Mouse (Mus musculus) heart, embryonic 15.5 days (tissue): ENCODE measurements around the gene Dirc2. TPM values are rescaled to one million over a fixed set of nuclear protein-coding genes. Genes with fewer than 3 reads are reported as not detected.

Experiments
- ATAC-seq: fragments of 200-750 bp; cut with Nextera tagmentation; replicated peaks from 2 replicates; pipeline ENCODE4 v1.8.0; 2017; ENCODE audit warnings: low read depth, moderate TSS enrichment; ENCODE audit not compliant: insufficient number of reproducible peaks, insufficient read depth, low FRiP score
- H3K27ac ChIP-seq: fragments of 300-500 bp; sonication (generic); 2 replicates; pipeline ENCODE4 v1.5.1; 2015; ENCODE audit warnings: mild to moderate bottlenecking, inconsistent platforms
- H3K27me3 ChIP-seq: fragments of 300-500 bp; sonication (generic); 2 replicates; pipeline ENCODE4 v1.6.1; 2015; ENCODE audit warnings: inconsistent platforms
- H3K36me3 ChIP-seq: fragments of 300-500 bp; sonication (generic); 2 replicates; pipeline ENCODE4 v1.6.1; 2015; ENCODE audit warnings: mild to moderate bottlenecking, inconsistent platforms
- H3K4me1 ChIP-seq: fragments of 300-500 bp; sonication (generic); replicated peaks from 2 replicates; pipeline ENCODE4 v1.6.1; 2015; ENCODE audit warnings: inconsistent platforms
- H3K4me2 ChIP-seq: fragments of 300-500 bp; sonication (generic); 2 replicates; pipeline ENCODE4 v1.6.1; 2015; ENCODE audit warnings: inconsistent platforms, mild to moderate bottlenecking, moderate library complexity
- H3K4me3 ChIP-seq: fragments of 300-500 bp; sonication (generic); 2 replicates; pipeline ENCODE4 v1.5.1; 2015; ENCODE audit warnings: mild to moderate bottlenecking, inconsistent platforms
- H3K9ac ChIP-seq: fragments of 300-500 bp; sonication (generic); 2 replicates; pipeline ENCODE4 v1.6.1; 2015; ENCODE audit warnings: mild to moderate bottlenecking, inconsistent platforms
- H3K9me3 ChIP-seq: fragments of 300-500 bp; sonication (generic); replicated peaks from 2 replicates; pipeline ENCODE4 v1.6.1; 2016; ENCODE audit warnings: inconsistent platforms
- WGBS: fragments of 180-500 bp; shearing (Covaris S2); methylation state at CpG from one replicate; pipeline ENCODE4 v1.1.7; 2015; ENCODE audit warnings: mixed read lengths; 5-methylcytosine and 5-hydroxymethylcytosine counted together
- polyA plus RNA-seq: library from polyadenylated mRNA; unstranded; fragments of >200 nt; fragmentation: Nextera tagmentation; extraction: Ambion mirVana; gene quantifications from 2 replicates; pipeline ENCODE4 v1.2.1, GENCODE M21; 2015

Dirc2 gene
- 11.2 and 12.8 TPM in 2 replicates for polyA plus RNA-seq

DNA sequence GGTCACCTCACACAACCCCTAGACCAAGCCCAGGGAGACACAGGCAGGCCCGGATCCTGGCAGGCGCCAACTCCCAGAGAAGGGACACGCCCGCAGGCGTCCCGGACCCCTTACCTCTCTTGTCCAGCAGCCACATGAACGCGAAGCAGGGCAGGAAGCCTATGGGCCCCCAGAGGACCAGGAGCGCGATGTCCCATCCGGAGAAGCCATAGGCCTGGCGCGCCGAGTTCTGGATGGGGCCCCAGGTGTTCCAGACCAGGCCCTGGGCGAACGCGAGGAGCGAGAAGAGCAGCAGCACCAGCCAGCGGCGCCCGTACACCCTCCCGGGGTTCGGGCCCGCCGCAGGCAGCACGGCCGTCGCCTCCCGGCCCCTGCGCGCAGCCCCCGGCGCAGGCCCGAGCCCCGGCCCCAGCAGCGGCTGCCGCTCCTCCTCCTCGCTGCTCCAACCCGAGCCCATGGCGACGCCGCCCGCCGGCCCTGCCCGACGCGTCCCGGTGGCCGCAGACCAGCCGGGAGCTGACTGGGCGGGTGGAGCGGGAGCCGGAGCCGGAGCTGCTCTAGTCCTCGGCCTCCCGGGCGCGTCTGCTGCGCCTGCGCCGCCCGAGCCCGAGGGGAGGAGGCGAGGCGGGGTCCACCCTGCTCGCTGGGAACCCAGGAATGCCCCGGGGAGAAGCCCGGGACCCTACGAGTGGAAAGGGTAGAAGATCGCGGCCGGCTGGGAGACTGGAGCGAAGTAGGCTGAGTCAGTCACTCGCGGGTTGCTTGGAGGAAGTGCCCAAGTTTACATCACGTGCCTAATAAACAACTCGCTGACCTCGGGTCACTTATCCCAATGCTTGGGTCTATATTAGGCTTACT, at the start of gene Dirc2:
Gene Dirc2, minus strand, starts transcription at position 572 of the 858 bp plus-strand sequence.
- under 1% methylated on average over 75 of the region's 78 CpGs for WGBS
- no peaks in the 10 kb centered on the region for H3K27me3 ChIP-seq
- H3K27ac ChIP-seq, result peak within 1 kb of the TSS; percentile 69
- peak within 1 kb of the TSS; percentile 96 for H3K4me2 ChIP-seq
- no peaks in the 10 kb centered on the region for H3K9me3 ChIP-seq
- peak within 1 kb of the TSS; percentile 87 for H3K9ac ChIP-seq
- peak within 1 kb of the TSS; percentile 93 for H3K4me3 ChIP-seq
- no peaks in the 10 kb centered on the region for H3K36me3 ChIP-seq
- peak; percentile 85 for ATAC-seq
- peaks cover 28% of the 10 kb centered on the region for H3K4me1 ChIP-seq

DNA sequence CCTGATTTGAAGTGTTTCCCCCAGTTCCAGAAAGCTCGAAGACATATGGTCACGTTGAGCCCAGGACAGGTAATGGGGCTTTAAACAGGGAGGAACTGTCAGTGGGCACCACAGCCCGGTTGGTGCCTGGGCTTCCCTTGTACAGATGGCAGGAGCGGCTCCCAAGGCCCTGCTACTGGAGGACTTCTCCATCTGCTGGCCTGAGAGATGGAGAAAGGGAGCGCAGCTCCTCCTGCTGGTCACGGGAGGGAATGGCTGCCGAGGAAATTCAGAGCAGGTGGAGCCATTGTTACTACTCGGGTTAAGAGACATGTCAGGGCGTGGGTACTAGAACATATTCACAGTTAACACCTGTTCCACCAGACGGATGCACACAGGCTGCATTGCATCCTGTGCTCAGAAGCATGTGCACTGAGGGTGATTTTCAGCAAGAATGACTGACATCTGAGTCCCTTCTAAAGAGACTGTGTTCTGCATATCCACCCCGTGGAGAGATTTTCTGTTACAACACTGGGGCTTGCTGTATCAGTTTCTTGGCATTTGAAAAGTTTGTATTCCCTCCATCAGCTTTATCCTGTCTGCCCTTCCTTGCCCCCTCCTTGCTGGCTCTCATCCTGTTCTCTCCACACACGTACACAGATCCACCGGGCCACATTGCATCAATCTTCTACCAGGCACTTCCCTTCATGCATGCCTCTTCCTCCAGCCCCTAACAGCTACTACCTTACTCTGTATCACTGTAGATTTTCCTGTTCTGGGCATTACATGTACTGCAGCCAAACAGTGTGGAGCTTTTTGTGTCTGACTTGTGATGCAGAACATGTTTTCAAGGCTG, 48.3 kb upstream of the Dirc2 start:
- ATAC-seq, result peak; percentile 60
- no peak overlapping the region for H3K9ac ChIP-seq
- H3K36me3 ChIP-seq, result no peaks in the 10 kb centered on the region
- H3K4me3 ChIP-seq, result no peak overlapping the region
- 37% methylated on average over 13 of the region's 13 CpGs for WGBS
- H3K27me3 ChIP-seq, result no peaks in the 10 kb centered on the region
- H3K4me2 ChIP-seq, result no peak overlapping the region
- no peaks in the 10 kb centered on the region for H3K9me3 ChIP-seq
- H3K27ac ChIP-seq, result no peak overlapping the region
- no peaks in the 10 kb centered on the region for H3K4me1 ChIP-seq

DNA sequence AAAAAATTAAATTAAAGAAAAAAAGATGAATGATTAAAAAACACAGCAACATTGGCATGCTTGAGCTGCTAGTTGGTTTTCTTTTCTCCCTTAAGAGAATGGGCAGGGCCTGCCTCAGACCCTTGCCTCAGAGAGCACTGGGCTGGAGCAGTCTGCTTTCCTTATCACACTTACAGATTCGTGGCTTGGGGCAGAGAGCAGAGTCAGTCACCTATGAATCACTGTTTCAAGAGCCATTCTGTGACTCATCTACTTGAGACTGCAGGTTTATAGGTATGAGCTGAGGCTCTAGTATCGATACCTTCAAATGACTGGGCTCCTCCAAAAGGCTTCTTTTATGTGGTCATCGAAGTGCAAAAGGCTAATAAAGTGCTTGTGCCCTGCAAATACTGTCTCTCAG, 44.0 kb upstream of the Dirc2 start:
- 60% methylated on average over 3 of the region's 3 CpGs for WGBS
- no peaks in the 10 kb centered on the region for H3K36me3 ChIP-seq
- no peak overlapping the region for H3K27ac ChIP-seq
- ATAC-seq, result no peak
- H3K9ac ChIP-seq, result no peak overlapping the region
- no peaks in the 10 kb centered on the region for H3K4me1 ChIP-seq
- H3K27me3 ChIP-seq, result no peaks in the 10 kb centered on the region
- no peak overlapping the region for H3K4me2 ChIP-seq
- H3K9me3 ChIP-seq, result no peaks in the 10 kb centered on the region
- no peak overlapping the region for H3K4me3 ChIP-seq

DNA sequence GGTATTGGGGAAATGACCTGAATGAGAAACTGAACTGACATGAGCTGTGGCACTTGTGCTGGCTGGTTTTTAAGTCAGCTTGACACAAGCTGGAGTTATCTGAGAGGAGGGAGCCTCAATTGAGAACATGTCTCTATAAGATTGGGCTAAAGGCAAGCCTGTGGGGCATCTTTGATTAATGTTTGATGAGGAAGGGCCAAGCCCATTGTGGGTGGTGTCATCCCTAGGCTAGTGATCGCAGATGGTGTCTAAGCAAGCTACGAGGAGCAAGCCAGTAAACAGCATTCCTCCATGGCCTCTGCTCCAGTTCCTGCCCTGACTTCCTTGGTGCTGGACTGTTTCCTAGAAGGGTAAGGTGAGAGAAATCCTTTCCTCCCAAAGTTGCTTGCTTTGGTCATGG, 39.7 kb upstream of the Dirc2 start:
- H3K27me3 ChIP-seq, result no peaks in the 10 kb centered on the region
- no peak overlapping the region for H3K4me2 ChIP-seq
- H3K27ac ChIP-seq, result no peak overlapping the region
- H3K9me3 ChIP-seq, result no peaks in the 10 kb centered on the region
- 0 out of 2 replicates have a peak, but pooled peaks cover 3% of the 10 kb centered on the region for H3K4me1 ChIP-seq
- no peak overlapping the region for H3K4me3 ChIP-seq
- 89% methylated on average over 2 of the region's 2 CpGs for WGBS
- H3K36me3 ChIP-seq, result no peaks in the 10 kb centered on the region
- no peak overlapping the region for H3K9ac ChIP-seq
- ATAC-seq, result no peak

DNA sequence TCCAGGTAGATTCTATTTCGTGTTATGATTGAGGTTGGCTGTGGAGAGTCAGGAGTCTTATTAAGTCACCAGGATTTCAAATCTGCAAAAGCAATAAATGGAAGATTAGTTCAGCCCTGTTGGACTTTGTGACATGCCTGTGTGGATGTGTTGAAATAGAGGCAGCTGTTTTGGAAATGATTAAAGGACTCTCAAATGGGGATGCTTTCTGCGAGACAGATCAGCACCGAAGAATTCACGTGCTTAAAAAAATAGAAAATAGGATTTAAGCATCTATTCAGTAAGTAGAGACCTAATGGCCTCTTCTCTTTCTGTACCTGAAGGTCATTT, 38.5 kb upstream of the Dirc2 start:
- Histone ChIP-seq H3K9ac (no peak overlapping the region), H3K9me3 (no peaks in the 10 kb centered on the region), H3K36me3 (no peaks in the 10 kb centered on the region), H3K4me3 (no peak overlapping the region), H3K27me3 (no peaks in the 10 kb centered on the region), H3K27ac (no peak overlapping the region), H3K4me2 (no peak overlapping the region), H3K4me1 (peaks cover 3% of the 10 kb centered on the region; the same call in 1 of the 2 replicates)
- WGBS, result 77% methylated on average over 4 of the region's 4 CpGs
- no peak for ATAC-seq

DNA sequence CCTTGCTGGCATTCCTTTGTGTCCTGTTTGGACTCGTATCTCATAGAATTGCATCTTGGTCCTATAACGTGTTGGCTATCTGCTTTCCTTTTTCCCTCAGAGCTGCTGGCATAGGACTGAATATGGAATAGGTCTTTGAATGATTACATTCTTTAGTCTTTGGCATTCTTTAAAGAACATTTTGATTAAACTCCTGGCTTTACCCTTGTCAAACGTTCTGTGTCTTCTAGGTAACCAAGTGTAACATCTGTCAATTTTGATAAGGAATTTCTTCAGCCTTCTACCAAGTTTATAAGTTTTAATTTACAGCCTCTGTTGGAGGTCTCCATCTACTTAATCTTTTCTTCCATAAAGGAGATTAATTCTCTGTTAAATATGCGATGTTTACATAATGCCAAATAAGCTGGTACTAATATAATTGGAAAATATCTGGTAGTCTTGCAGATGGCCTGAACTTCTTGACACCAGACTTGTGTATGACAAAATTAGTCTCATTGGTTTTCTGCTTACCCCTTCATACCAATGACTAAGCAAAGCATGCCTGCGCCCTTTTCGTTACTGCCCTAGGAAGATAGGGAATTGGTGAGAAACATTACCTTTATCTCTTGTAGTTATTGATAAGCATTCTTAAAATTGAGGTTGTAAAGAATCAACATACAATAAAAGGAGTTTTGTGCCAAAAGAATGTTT, 38.0 kb upstream of the Dirc2 start:
- Histone ChIP-seq H3K4me2 (no peak overlapping the region), H3K27ac (peak overlapping the region; percentile 6; the same call in 1 of the 2 replicates)
- ATAC-seq, result no peak

DNA sequence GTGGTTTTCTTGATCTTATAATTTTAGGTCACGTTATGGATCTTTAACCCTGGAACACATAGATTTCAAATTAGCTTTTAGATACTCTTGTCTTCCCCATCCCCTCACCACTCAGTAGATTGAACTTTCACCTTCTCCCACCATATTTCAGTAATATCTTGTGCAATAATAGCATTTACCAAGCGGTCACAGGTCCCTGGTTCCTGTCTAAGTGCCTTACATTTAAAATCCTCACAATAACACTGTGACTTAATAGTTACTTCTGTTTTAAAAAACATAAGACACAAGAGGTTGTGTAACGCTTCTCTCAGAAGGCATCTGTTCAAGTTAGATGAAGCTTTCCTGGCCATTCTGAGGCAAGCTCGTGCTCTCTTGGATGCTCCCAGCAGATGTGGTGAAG, 34.6 kb upstream of the Dirc2 start:
- peaks cover 3% of the 10 kb centered on the region; the same call in 1 of the 2 replicates for H3K4me1 ChIP-seq
- 0 out of 2 replicates have a peak, but pooled peaks cover 4% of the 10 kb centered on the region for H3K9me3 ChIP-seq
- H3K27ac ChIP-seq, result no peak overlapping the region
- no peak overlapping the region for H3K4me2 ChIP-seq
- no peak for ATAC-seq
- H3K9ac ChIP-seq, result no peak overlapping the region
- H3K27me3 ChIP-seq, result no peaks in the 10 kb centered on the region
- H3K4me3 ChIP-seq, result no peak overlapping the region
- no peaks in the 10 kb centered on the region for H3K36me3 ChIP-seq
- WGBS, result 92% methylated on average over 4 of the region's 4 CpGs

More for the DNA sequence above, 38.0 kb upstream of the Dirc2 start:
- Histone ChIP-seq H3K27me3 (no peaks in the 10 kb centered on the region), H3K9ac (no peak overlapping the region), H3K4me1 (peaks cover 3% of the 10 kb centered on the region; the same call in 1 of the 2 replicates), H3K9me3 (no peaks in the 10 kb centered on the region), H3K4me3 (no peak overlapping the region), H3K36me3 (no peaks in the 10 kb centered on the region)
- 69% methylated on average over 6 of the region's 6 CpGs for WGBS

DNA sequence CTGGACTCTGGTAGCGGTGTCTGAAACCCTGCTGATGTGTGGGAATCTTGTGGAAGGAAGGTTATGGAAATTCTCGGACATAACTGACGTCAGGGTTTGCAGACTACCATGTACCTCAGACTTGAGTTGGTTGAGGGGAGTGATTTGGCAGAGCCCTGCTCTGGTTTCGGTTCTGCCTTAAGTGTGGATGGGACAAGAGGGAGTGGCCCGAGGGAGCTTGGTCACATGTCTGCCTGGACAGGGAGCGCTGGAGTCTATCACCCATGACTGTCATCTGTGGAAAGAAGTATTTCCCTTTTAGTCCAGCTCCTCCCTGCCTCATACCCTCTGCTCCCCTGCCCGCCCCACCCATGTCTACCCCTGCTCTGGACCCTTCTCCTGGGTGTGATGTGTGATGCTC, 33.0 kb upstream of the Dirc2 start:
- H3K4me2 ChIP-seq, result no peak overlapping the region
- H3K27ac ChIP-seq, result no peak overlapping the region
- no peak for ATAC-seq
- no peak overlapping the region for H3K9ac ChIP-seq
- 73% methylated on average over 7 of the region's 7 CpGs for WGBS
- peaks cover 3% of the 10 kb centered on the region; the same call in 1 of the 2 replicates for H3K4me1 ChIP-seq
- H3K27me3 ChIP-seq, result no peaks in the 10 kb centered on the region
- no peaks in the 10 kb centered on the region for H3K36me3 ChIP-seq
- H3K4me3 ChIP-seq, result no peak overlapping the region
- 0 out of 2 replicates have a peak, but pooled peaks cover 4% of the 10 kb centered on the region for H3K9me3 ChIP-seq

DNA sequence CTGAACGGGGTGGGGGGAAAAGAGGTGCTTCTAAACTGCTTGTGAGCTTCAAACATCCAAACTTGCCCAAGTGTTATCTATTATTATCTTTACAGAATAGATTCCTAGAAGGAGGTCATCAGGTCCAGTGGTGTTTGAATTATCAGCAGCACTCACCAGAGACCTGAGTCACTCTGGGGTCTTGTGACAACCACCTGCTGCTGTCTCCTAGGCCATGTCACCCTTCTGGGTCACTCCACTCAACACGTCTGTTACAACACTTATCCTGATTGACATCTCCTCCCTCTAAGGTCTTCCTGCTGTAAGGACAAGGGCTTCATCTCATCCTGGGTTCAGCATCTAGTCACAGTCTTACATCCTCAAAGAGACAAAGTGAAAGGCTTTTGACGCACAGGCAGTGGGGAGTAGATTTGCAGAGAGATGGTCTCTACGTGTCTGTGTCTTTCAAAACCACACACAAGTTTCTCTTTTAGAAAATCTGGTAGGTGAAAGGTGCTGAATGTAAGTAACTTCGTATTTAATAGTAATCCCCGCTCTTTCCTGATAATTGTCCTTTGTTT, 22.9 kb upstream of the Dirc2 start:
- Histone ChIP-seq H3K27ac (no peak overlapping the region), H3K9me3 (no peaks in the 10 kb centered on the region), H3K4me1 (peaks cover 18% of the 10 kb centered on the region), H3K27me3 (no peaks in the 10 kb centered on the region), H3K9ac (no peak overlapping the region), H3K36me3 (no peaks in the 10 kb centered on the region), H3K4me3 (no peak overlapping the region), H3K4me2 (no peak overlapping the region)
- ATAC-seq, result no peak
- 77% methylated on average over 6 of the region's 6 CpGs for WGBS

DNA sequence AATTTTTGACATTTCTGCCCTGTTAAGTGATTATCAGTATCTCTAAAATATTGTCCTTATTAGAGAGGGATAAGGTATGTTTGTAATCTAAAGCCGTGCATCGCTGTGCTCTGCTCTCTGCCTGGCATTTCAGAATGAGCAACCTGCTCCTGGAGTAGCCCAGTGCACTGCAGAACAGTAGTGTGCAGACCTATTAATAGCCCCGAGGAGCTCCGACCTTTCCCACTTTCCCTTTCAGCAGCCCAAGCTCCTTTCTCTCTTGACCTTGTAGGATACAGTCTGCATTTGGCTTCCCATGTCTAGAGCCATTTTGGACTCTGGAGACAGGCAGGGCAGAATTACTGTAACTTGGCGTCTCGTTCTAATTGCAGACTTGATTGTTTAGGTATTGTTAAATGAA, 19.2 kb upstream of the Dirc2 start:
- WGBS, result 51% methylated on average over 6 of the region's 6 CpGs
- Histone ChIP-seq H3K27me3 (no peaks in the 10 kb centered on the region), H3K9ac (no peak overlapping the region), H3K36me3 (no peaks in the 10 kb centered on the region), H3K27ac (peak overlapping the region; percentile 76), H3K4me1 (peaks cover 19% of the 10 kb centered on the region), H3K4me2 (0 out of 2 replicates have a peak overlapping the region, but pooled peaks have one; percentile 25), H3K4me3 (no peak overlapping the region), H3K9me3 (no peaks in the 10 kb centered on the region)
- peak; percentile 69; the same call in 1 of the 2 replicates for ATAC-seq
